Mouse (Mus musculus) neural tube, embryonic 11.5 days (tissue): ENCODE measurements around the gene Cux2. TPM values are rescaled to one million over a fixed set of nuclear protein-coding genes. Genes with fewer than 3 reads are reported as not detected.
A peak's percentile ranks its signal among the peaks of the same experiment; 100 is the strongest.

Experiments
- ATAC-seq: fragments of 200-750 bp; cut with Nextera tagmentation; 2 replicates; pipeline ENCODE4 v1.8.0; 2017; ENCODE audit warnings: moderate number of reproducible peaks, mild to moderate bottlenecking, moderate TSS enrichment, moderate library complexity; ENCODE audit not compliant: insufficient read depth, low FRiP score, low TSS enrichment
- DNase-seq: peaks from one replicate; pipeline ENCODE4 v3.0.0-alpha.2; 2015; ENCODE audit warnings: low spot score
- H3K27ac ChIP-seq: fragments of 300-500 bp; sonication (generic); 2 replicates; pipeline ENCODE4 v1.5.1; 2014; ENCODE audit warnings: low read depth, mild to moderate bottlenecking, low read length
- H3K27me3 ChIP-seq: fragments of 300-500 bp; sonication (generic); 2 replicates; pipeline ENCODE4 v1.6.1; 2014; ENCODE audit warnings: mild to moderate bottlenecking, low read length, mixed read lengths; ENCODE audit not compliant: control insufficient read depth, insufficient read depth
- H3K36me3 ChIP-seq: fragments of 300-500 bp; sonication (generic); 2 replicates; pipeline ENCODE4 v1.6.1; 2014; ENCODE audit warnings: mild to moderate bottlenecking, low read length, moderate library complexity, mixed read lengths; ENCODE audit not compliant: control insufficient read depth, insufficient read depth
- H3K4me1 ChIP-seq: fragments of 300-500 bp; sonication (generic); 2 replicates; pipeline ENCODE4 v1.6.1; 2014; ENCODE audit warnings: low read length, mixed read lengths; ENCODE audit not compliant: control insufficient read depth, insufficient read depth
- H3K4me2 ChIP-seq: fragments of 300-500 bp; sonication (generic); 2 replicates; pipeline ENCODE4 v1.6.1; 2014; ENCODE audit warnings: low read depth, mild to moderate bottlenecking, moderate library complexity
- H3K4me3 ChIP-seq: fragments of 300-500 bp; sonication (generic); 2 replicates; pipeline ENCODE4 v1.5.1; 2014; ENCODE audit warnings: low read depth, low read length
- H3K9ac ChIP-seq: fragments of 300-500 bp; sonication (generic); 2 replicates; pipeline ENCODE4 v1.6.1; 2014; ENCODE audit warnings: mild to moderate bottlenecking, low read length
- H3K9me3 ChIP-seq: fragments of 300-500 bp; sonication (generic); 2 replicates; pipeline ENCODE4 v1.6.1; 2016; ENCODE audit warnings: low read length; ENCODE audit not compliant: control insufficient read depth
- WGBS: fragments of 180-500 bp; shearing (Covaris S2); extraction: QIAGEN DNeasy Blood & Tissue Kit; methylation state at CpG from one replicate; pipeline ENCODE4 v1.1.7; 2014; 5-methylcytosine and 5-hydroxymethylcytosine counted together
- polyA plus RNA-seq: library from polyadenylated mRNA; unstranded; fragments of >200 nt; fragmentation: Nextera tagmentation; extraction: Ambion mirVana; gene quantifications from 2 replicates; pipeline ENCODE4 v1.2.1, GENCODE M21; 2014

Gene Cux2
- polyA plus RNA-seq, 1 experiment from 2014 or later: 12.7 TPM

GRCm38 (mm10) chr5:121972680-121973192, 77.2 kb downstream of the Cux2 start:
- Histone ChIP-seq H3K4me3 (no peak overlapping the region), H3K9ac (no peak overlapping the region), H3K9me3 (no peaks in the 10 kb centered on the region), H3K27me3 (no peaks in the 10 kb centered on the region), H3K4me1 (peaks cover 22% of the 10 kb centered on the region), H3K36me3 (no peaks in the 10 kb centered on the region), H3K27ac (peak overlapping the region; percentile 65), H3K4me2 (peak overlapping the region; percentile 28)
- peak; percentile 84 for DNase-seq
- ATAC-seq: peak; percentile 78
- WGBS: 14% methylated on average over 23 of the region's 23 CpGs

GRCm38 (mm10) chr5:121968999-121969398, 80.9 kb downstream of the Cux2 start:
- WGBS: 68% methylated on average over 15 of the region's 15 CpGs
- no peak overlapping the region for H3K27ac ChIP-seq
- H3K9ac ChIP-seq: no peak overlapping the region
- no peaks in the 10 kb centered on the region for H3K9me3 ChIP-seq
- H3K36me3 ChIP-seq: no peaks in the 10 kb centered on the region
- no peaks in the 10 kb centered on the region for H3K27me3 ChIP-seq
- ATAC-seq: no peak
- H3K4me2 ChIP-seq: no peak overlapping the region
- peaks cover 34% of the 10 kb centered on the region for H3K4me1 ChIP-seq
- no peak overlapping the region for H3K4me3 ChIP-seq
- no peak for DNase-seq

- peaks cover 29% of the 10 kb centered on the region for H3K4me1 ChIP-seq
- no peaks in the 10 kb centered on the region for H3K9me3 ChIP-seq
- no peak overlapping the region for H3K27ac ChIP-seq
- no peaks in the 10 kb centered on the region for H3K36me3 ChIP-seq
- no peak for ATAC-seq
- no peaks in the 10 kb centered on the region for H3K27me3 ChIP-seq
- no peak overlapping the region for H3K4me2 ChIP-seq
- no peak overlapping the region for H3K9ac ChIP-seq
- no peak for DNase-seq
- 65% methylated on average over 15 of the region's 15 CpGs for WGBS
- no peak overlapping the region for H3K4me3 ChIP-seq
Measured at GRCm38 (mm10) chr5:121968416-121968815, 81.5 kb downstream of the Cux2 start.

- no peak overlapping the region for H3K9ac ChIP-seq
- ATAC-seq: no peak
Measured at GRCm38 (mm10) chr5:121967520-121967919, 82.4 kb downstream of the Cux2 start.

GRCm38 (mm10) chr5:121966940-121967339, 83.0 kb downstream of the Cux2 start:
- 31% methylated on average over 16 of the region's 16 CpGs for WGBS
- ATAC-seq (no peak), DNase-seq (peak; percentile 39)
- 0 out of 2 replicates have a peak overlapping the region, but pooled peaks have one; percentile 27 for H3K27ac ChIP-seq
- H3K9ac ChIP-seq: no peak overlapping the region
- H3K4me2 ChIP-seq: no peak overlapping the region
- no peaks in the 10 kb centered on the region for H3K27me3 ChIP-seq
- H3K4me3 ChIP-seq: no peak overlapping the region
- H3K4me1 ChIP-seq: peaks cover 18% of the 10 kb centered on the region
- H3K36me3 ChIP-seq: no peaks in the 10 kb centered on the region
- H3K9me3 ChIP-seq: no peaks in the 10 kb centered on the region

More at GRCm38 (mm10) chr5:121967520-121967919, 82.4 kb downstream of the Cux2 start:
- no peaks in the 10 kb centered on the region for H3K9me3 ChIP-seq
- no peak overlapping the region for H3K4me3 ChIP-seq
- no peak overlapping the region for H3K4me2 ChIP-seq
- DNase-seq: no peak
- H3K36me3 ChIP-seq: no peaks in the 10 kb centered on the region
- no peak overlapping the region for H3K27ac ChIP-seq
- peaks cover 23% of the 10 kb centered on the region for H3K4me1 ChIP-seq
- H3K27me3 ChIP-seq: no peaks in the 10 kb centered on the region
- 79% methylated on average over 5 of the region's 5 CpGs for WGBS

- Histone ChIP-seq H3K4me1 (peaks cover 12% of the 10 kb centered on the region), H3K9me3 (no peaks in the 10 kb centered on the region), H3K4me3 (no peak overlapping the region), H3K9ac (no peak overlapping the region), H3K4me2 (no peak overlapping the region), H3K27ac (no peak overlapping the region), H3K36me3 (no peaks in the 10 kb centered on the region), H3K27me3 (no peaks in the 10 kb centered on the region)
- no peak for ATAC-seq
- DNase-seq: no peak
- 89% methylated on average over 10 of the region's 10 CpGs for WGBS
Measured at GRCm38 (mm10) chr5:121962974-121963373, 86.9 kb downstream of the Cux2 start.

- no peak overlapping the region for H3K4me3 ChIP-seq
- no peaks in the 10 kb centered on the region for H3K36me3 ChIP-seq
- H3K9me3 ChIP-seq: no peaks in the 10 kb centered on the region
- peaks cover 12% of the 10 kb centered on the region for H3K4me1 ChIP-seq
- 89% methylated on average over 7 of the region's 7 CpGs for WGBS
- no peak for DNase-seq
- no peak for ATAC-seq
- no peak overlapping the region for H3K9ac ChIP-seq
- no peaks in the 10 kb centered on the region for H3K27me3 ChIP-seq
- H3K27ac ChIP-seq: no peak overlapping the region
- H3K4me2 ChIP-seq: no peak overlapping the region
Measured at GRCm38 (mm10) chr5:121962359-121962758, 87.5 kb downstream of the Cux2 start.

GRCm38 (mm10) chr5:121961256-121961655, 88.6 kb downstream of the Cux2 start:
- H3K4me1 ChIP-seq: peaks cover under 1% of the 10 kb centered on the region; the same call in 1 of the 2 replicates
- H3K9ac ChIP-seq: no peak overlapping the region
- DNase-seq (no peak), ATAC-seq (no peak)
- no peaks in the 10 kb centered on the region for H3K9me3 ChIP-seq
- H3K27ac ChIP-seq: no peak overlapping the region
- no peaks in the 10 kb centered on the region for H3K36me3 ChIP-seq
- no peak overlapping the region for H3K4me2 ChIP-seq
- 79% methylated on average over 8 of the region's 8 CpGs for WGBS
- H3K27me3 ChIP-seq: no peaks in the 10 kb centered on the region
- H3K4me3 ChIP-seq: no peak overlapping the region

- Histone ChIP-seq H3K4me1 (0 out of 2 replicates have a peak, but pooled peaks cover 4% of the 10 kb centered on the region), H3K27me3 (no peaks in the 10 kb centered on the region), H3K36me3 (no peaks in the 10 kb centered on the region), H3K4me2 (no peak overlapping the region), H3K4me3 (no peak overlapping the region), H3K9ac (no peak overlapping the region), H3K9me3 (no peaks in the 10 kb centered on the region), H3K27ac (no peak overlapping the region)
- ATAC-seq: no peak
- DNase-seq: no peak
- 85% methylated on average over 10 of the region's 10 CpGs for WGBS
Measured at GRCm38 (mm10) chr5:121959688-121960087, 90.2 kb downstream of the Cux2 start.
